Mouse (Mus musculus): Measurements from ENCODE around the gene Gstt1. TPM values are rescaled to one million over a fixed set of nuclear protein-coding genes. Genes with fewer than 3 reads are reported as not detected.

Gene Gstt1
- total RNA-seq, 2 experiments from 2014 or later, result 3.8 TPM

DNA sequence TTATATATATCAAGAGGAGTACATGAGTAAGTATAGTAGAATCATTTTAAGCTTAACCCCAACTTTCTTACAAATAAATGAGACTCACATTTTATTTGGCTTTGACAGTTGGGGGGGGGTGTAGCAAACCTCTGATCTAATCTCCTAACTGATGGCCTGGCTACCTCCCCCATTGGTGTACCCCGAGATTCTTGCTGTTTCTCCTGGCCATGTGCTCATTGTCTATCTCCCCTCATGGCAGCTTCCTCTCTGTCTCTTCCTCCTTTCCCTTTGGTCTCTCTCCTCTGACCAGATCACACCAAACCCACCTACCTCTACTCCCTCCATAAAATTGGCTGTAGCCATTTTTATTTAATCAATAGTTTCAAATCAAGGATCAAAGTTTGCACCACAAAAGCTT lies 25.4 kb upstream of the Gstt1 start:
- intact Hi-C loops (cut with DNase I), result no loop called here

DNA sequence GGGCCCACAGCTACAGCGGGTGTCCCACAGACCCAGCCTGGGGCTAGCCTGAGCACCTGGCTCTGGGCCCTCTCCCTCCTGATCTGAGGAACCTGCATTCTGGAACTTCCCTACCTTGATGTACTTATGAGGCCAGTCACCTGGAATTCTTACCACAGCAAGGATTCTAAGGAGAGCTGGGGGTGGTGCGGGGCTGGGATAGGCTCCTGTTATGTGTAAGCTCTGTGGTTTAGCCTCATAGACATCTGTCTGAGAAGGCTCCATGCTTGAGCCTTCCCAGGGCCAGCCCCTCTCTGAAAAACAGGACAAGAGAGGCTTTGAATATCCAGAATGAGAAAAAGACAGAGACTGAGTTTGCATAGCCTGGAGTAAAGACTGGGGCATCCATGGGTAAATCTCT lies 24.1 kb upstream of the Gstt1 start, which contains the start of gene Gstt4:
Gstt4 (minus strand) TSS at position 101 of the 400 bp plus-strand sequence.
- intact Hi-C loops (cut with DNase I), result no loop called here
- DNase-seq (ENCODE audit: extremely low spot score in 1 of 2, low spot score in 2 of 2), result no peak

More for the DNA sequence above, 25.4 kb upstream of the Gstt1 start:
- no peak for DNase-seq (ENCODE audit: extremely low spot score in 1 of 2, low spot score in 2 of 2)

DNA sequence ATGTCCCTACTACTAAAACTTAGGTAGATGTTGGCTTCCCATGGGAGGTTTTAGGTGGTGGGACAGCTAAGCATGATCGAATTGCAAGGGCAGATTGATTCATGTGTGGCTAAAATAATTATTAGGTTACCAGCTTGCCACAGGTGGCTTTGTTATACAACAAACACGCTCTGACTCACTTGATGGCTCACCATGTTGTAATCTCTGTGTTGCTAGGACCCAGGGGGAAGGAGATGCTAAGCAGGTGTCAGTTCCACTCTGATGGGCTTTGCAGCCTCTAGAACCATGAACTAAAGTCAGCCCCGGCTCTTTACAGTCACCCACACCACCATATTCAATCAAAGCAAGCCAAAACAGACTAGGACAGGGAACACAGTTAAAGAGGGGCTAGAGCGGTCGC lies 21.5 kb upstream of the Gstt1 start:
- no peak for DNase-seq (ENCODE audit: extremely low spot score in 1 of 2, low spot score in 2 of 2)
- intact Hi-C loops (cut with DNase I), result no loop called here

GRCm38 (mm10) chr10:75818641-75819040 lies 20.3 kb upstream of the Gstt1 start:
- DNase-seq (ENCODE audit: extremely low spot score in 1 of 2, low spot score in 2 of 2), result no peak
- intact Hi-C loops (cut with DNase I), result no loop called here

DNA sequence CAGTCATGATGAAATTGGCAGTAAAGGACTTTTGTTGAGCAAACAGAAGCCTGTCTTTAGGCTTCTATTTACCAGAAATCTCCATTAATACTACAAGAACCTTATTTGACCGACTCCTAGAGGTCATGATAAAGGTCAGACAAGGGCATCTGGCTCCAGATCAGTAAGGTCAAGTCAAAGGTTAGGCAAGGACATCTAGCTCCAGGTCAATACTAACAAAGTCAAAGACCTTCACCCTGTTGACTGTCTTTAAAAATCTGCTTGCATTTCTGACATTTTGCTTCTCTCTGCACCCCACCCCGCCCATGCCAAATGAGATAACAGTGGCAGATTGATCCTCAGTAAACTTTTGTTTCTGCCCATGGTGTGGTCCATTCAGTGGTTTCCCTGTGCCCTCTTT lies 5.8 kb upstream of the Gstt1 start:
- no peak for DNase-seq (ENCODE audit: extremely low spot score in 1 of 2, low spot score in 2 of 2)
- intact Hi-C loops (cut with DNase I), result no loop called here

DNA sequence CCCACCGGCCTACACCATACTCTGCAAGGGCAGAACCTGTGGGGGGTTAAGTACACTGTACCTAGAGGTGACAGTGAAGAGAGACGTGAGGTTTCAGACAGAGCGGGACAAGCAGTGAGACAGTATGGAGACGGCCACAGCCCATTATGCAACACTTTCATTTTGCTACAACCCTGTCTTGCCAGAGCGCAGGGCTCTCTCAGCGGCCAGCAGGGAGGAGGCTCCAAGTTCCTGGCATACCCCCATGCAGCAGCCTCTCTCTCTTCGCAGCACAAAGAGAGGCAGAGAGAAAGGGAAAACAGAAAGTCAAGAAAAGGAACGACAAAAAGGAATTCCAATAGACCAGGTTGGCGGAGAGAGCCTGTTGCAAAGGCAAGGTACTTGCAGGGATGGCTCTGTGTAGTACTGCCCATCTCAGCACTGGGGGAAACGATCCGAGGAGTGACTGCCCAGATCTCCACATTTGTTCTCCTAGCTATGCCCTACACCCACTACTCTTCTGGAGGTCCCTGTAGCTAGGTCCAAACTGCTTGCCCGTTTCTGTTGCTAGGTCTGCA lies 687 bp downstream of the Gstt1 start:
- intact Hi-C loops (cut with DNase I), result no loop called here
- peak in 1 of 2 experiments; percentile 48 for DNase-seq (ENCODE audit: extremely low spot score in 1 of 2, low spot score in 2 of 2)

GRCm38 (mm10) chr10:75796731-75797516 lies 1.5 kb downstream of the Gstt1 start:
- intact Hi-C loops (cut with DNase I), result no loop called here
- DNase-seq (ENCODE audit: extremely low spot score in 1 of 2, low spot score in 2 of 2), result no peak

- DNase-seq (ENCODE audit: extremely low spot score in 1 of 2, low spot score in 2 of 2), result no peak
- intact Hi-C loops (cut with DNase I), result no loop called here
Observed at GRCm38 (mm10) chr10:75794880-75795279, 3.5 kb downstream of the Gstt1 start.

GRCm38 (mm10) chr10:75790773-75791172 lies 7.6 kb downstream of the Gstt1 start:
- no peak for DNase-seq (ENCODE audit: extremely low spot score in 1 of 2, low spot score in 2 of 2)
- intact Hi-C loops (cut with DNase I), result no loop called here

DNA sequence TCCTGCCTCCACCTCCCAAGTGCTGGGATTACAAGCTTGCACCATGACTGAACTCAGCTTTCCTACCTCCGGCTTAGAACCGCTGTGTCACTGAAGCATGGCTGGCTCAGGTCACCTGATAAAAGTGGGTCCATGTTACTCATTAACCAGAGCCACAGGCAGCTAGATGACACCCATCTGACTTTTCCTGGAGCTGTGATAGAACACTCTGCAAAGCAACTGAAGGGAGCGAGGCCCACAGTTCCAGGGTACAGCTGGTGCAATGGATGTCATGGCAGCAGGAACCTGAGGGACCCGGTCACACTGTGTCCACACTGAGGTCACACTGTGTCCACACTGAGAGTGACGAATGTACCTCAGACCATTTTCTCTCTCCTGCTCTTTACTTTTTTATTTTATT lies 8.5 kb downstream of the Gstt1 start:
- DNase-seq (ENCODE audit: extremely low spot score in 1 of 2, low spot score in 2 of 2), result no peak
- intact Hi-C loops (cut with DNase I), result no loop called here

- intact Hi-C loops (cut with DNase I), result no loop called here
- DNase-seq (ENCODE audit: extremely low spot score in 1 of 2, low spot score in 2 of 2), result no peak
Observed at GRCm38 (mm10) chr10:75789081-75789735, 9.2 kb downstream of the Gstt1 start.

GRCm38 (mm10) chr10:75788277-75788676 lies 10.1 kb downstream of the Gstt1 start:
- no peak for DNase-seq (ENCODE audit: extremely low spot score in 1 of 2, low spot score in 2 of 2)
- intact Hi-C loops (cut with DNase I), result no loop called here

- intact Hi-C loops (cut with DNase I), result no loop called here
Observed at GRCm38 (mm10) chr10:75785442-75785841, 12.9 kb downstream of the Gstt1 start.

GRCm38 (mm10) chr10:75780769-75781578 lies 17.4 kb downstream of the Gstt1 start, which contains the start of the genes Gm20441 and Gstt3:
Gene Gm20441 (minus strand): TSS chr10:75780954.
Gene Gstt3 (minus strand): TSS chr10:75781414.
- peak in 1 of 2 experiments; percentile 47 for DNase-seq (ENCODE audit: extremely low spot score in 1 of 2, low spot score in 2 of 2)
- intact Hi-C loops (cut with DNase I), result no loop called here

More at GRCm38 (mm10) chr10:75785442-75785841, 12.9 kb downstream of the Gstt1 start:
- DNase-seq (ENCODE audit: extremely low spot score in 1 of 2, low spot score in 2 of 2), result no peak

GRCm38 (mm10) chr10:75779206-75780174 lies 18.9 kb downstream of the Gstt1 start:
- no peak for DNase-seq (ENCODE audit: extremely low spot score in 1 of 2, low spot score in 2 of 2)
- intact Hi-C loops (cut with DNase I), result no loop called here

DNA sequence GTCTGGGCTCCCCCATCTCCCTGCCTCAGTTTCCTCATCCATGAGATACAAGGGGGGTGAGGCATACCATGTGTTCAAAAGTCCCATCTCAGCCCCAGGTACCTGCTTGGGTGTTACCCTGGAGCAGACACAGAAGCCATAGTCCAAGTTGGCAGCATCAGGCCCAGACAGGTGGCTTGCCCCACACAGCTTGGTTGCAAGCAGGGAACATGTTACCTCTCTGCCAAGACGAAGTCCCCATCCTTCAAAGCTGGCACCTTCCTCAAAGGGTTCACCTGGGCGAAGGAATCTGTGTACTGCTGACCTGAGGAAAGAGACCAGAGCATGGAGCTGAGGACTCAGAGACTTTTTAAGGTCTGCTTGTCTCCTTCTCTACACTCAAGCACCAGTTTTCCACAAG lies 20.5 kb downstream of the Gstt1 start:
- no peak for DNase-seq (ENCODE audit: extremely low spot score in 1 of 2, low spot score in 2 of 2)
- intact Hi-C loops (cut with DNase I), result no loop called here

GRCm38 (mm10) chr10:75776562-75776961 lies 21.8 kb downstream of the Gstt1 start:
- intact Hi-C loops (cut with DNase I), result no loop called here
- no peak for DNase-seq (ENCODE audit: extremely low spot score in 1 of 2, low spot score in 2 of 2)

DNA sequence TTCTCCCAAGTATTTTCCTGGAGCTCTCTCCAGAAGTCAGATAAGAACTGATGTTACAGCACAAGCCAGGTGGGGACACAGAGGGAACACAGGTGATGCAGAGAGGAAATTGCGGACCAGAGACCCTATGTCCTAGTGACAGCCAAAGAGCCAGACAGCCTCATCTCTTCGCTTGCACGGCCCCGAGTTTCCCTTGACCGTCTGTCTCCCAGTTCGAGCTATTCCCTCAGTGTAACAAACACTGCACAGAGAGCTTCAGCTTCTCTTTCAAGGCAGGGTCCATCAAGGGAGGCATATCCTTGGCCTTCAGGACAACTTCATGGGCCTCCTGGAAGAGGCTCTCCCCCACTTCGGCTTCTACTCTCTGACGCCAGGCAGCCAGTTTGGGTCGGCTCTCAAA lies 23.8 kb downstream of the Gstt1 start:
- intact Hi-C loops (cut with DNase I), result loop anchor here (5.0 kb wide), 1 partner anchor 58 kb away; no protein-coding TSS in a partner anchor
- DNase-seq (ENCODE audit: extremely low spot score in 1 of 2, low spot score in 2 of 2), result no peak

Data from left cerebral cortex, postnatal 10 days (tissue).